In genomic region chr12:100639680-100640079, GRCm38 (mm10) we compare ENCODE assay signal across 9 mouse cellular contexts.
DNase-seq lines count a peak whose midpoint lies in the region; ATAC-seq and TF ChIP-seq lines count a peak whose summit lies in the region.
"Had no signal": no experiment of that assay in that cellular context is flagged by ENCODE, and none has a peak within 500 bp of the region (broad histone marks: within the 10 kb centered on the region; RNA-seq: fewer than 3 reads in every experiment).

No protein-coding gene starts in this region.

- peak; percentile 66 for TF ChIP-seq CTCF in hindbrain, postnatal 0 days (IDR thresholded peaks at IDR 0.05; ENCODE audit: low read depth)
- TF ChIP-seq CTCF in intestine, postnatal 0 days (IDR thresholded peaks at IDR 0.05; ENCODE audit: low read depth): peak; percentile 69

- TF ChIP-seq POLR2A in limb, embryonic 14.5 days (IDR thresholded peaks at IDR 0.05; ENCODE audit: borderline replicate concordance, extremely low read depth, insufficient read depth, insufficient read length): no peak

- no peak overlapping the region for H3K4me3 ChIP-seq in hindbrain, postnatal 0 days (ENCODE audit: low read length)
- H3K4me3 ChIP-seq in hindbrain, embryonic 13.5 days: no peak overlapping the region
- no peak overlapping the region for H3K4me3 ChIP-seq in embryonic facial prominence, embryonic 12.5 days
- no peak overlapping the region for H3K4me3 ChIP-seq in intestine, postnatal 0 days (ENCODE audit: low read depth, low read length)
- no peak overlapping the region for H3K4me3 ChIP-seq in limb, embryonic 14.5 days (replicated peaks; ENCODE audit: low read length)
- H3K4me3 ChIP-seq: embryonic facial prominence, embryonic 15.5 days had no signal

- no peak overlapping the region for H3K4me2 ChIP-seq in hindbrain, postnatal 0 days (ENCODE audit: low read depth, low read length)
- H3K4me2 ChIP-seq in hindbrain, embryonic 13.5 days: no peak overlapping the region
- no peak overlapping the region for H3K4me2 ChIP-seq in embryonic facial prominence, embryonic 12.5 days (replicated peaks)
- no peak overlapping the region for H3K4me2 ChIP-seq in intestine, postnatal 0 days (replicated peaks; ENCODE audit: low read depth)
- no peak overlapping the region for H3K4me2 ChIP-seq in limb, embryonic 14.5 days (replicated peaks; ENCODE audit: low read depth, low read length, severe bottlenecking)
- H3K4me2 ChIP-seq: embryonic facial prominence, embryonic 15.5 days had no signal

- H3K27me3 ChIP-seq in hindbrain, postnatal 0 days (ENCODE audit: insufficient read depth, low read length): no peaks in the 10 kb centered on the region
- no peaks in the 10 kb centered on the region for H3K27me3 ChIP-seq in hindbrain, embryonic 13.5 days
- H3K27me3 ChIP-seq in embryonic facial prominence, embryonic 12.5 days: no peaks in the 10 kb centered on the region
- no peaks in the 10 kb centered on the region for H3K27me3 ChIP-seq in intestine, postnatal 0 days (replicated peaks; ENCODE audit: control insufficient read depth, insufficient read depth, low read length)
- no peaks in the 10 kb centered on the region for H3K27me3 ChIP-seq in limb, embryonic 14.5 days (ENCODE audit: control insufficient read depth, insufficient read depth, low read length)
- H3K27me3 ChIP-seq: embryonic facial prominence, embryonic 15.5 days had no signal

- H3K9ac ChIP-seq in hindbrain, postnatal 0 days (replicated peaks; ENCODE audit: low read length): no peak overlapping the region
- no peak overlapping the region for H3K9ac ChIP-seq in hindbrain, embryonic 13.5 days
- H3K9ac ChIP-seq in embryonic facial prominence, embryonic 12.5 days: no peak overlapping the region
- H3K9ac ChIP-seq in intestine, postnatal 0 days (ENCODE audit: low read depth, low read length): no peak overlapping the region
- H3K9ac ChIP-seq in limb, embryonic 14.5 days (ENCODE audit: low read depth, low read length, severe bottlenecking): no peak overlapping the region
- H3K9ac ChIP-seq: embryonic facial prominence, embryonic 15.5 days had no signal

- no peaks in the 10 kb centered on the region for H3K4me1 ChIP-seq in hindbrain, postnatal 0 days (ENCODE audit: insufficient read depth, low read length)
- H3K4me1 ChIP-seq in hindbrain, embryonic 13.5 days (replicated peaks): no peaks in the 10 kb centered on the region; the same call in 1 of the 2 replicates
- peaks cover 10% of the 10 kb centered on the region for H3K4me1 ChIP-seq in embryonic facial prominence, embryonic 12.5 days
- no peaks in the 10 kb centered on the region for H3K4me1 ChIP-seq in intestine, postnatal 0 days (replicated peaks; ENCODE audit: control insufficient read depth, insufficient read depth, low read length)
- peaks cover 9% of the 10 kb centered on the region; the same call in 1 of the 2 replicates for H3K4me1 ChIP-seq in limb, embryonic 14.5 days (ENCODE audit: control insufficient read depth, insufficient read depth, low read length)

- H3K36me3 ChIP-seq in hindbrain, postnatal 0 days (ENCODE audit: insufficient read depth, low read length): no peaks in the 10 kb centered on the region
- H3K36me3 ChIP-seq in hindbrain, embryonic 13.5 days: no peaks in the 10 kb centered on the region
- H3K36me3 ChIP-seq in embryonic facial prominence, embryonic 12.5 days: no peaks in the 10 kb centered on the region
- H3K36me3 ChIP-seq in intestine, postnatal 0 days (ENCODE audit: control insufficient read depth, insufficient read depth): no peaks in the 10 kb centered on the region
- H3K36me3 ChIP-seq in limb, embryonic 14.5 days (ENCODE audit: control insufficient read depth, insufficient read depth, low read length): no peaks in the 10 kb centered on the region
- H3K36me3 ChIP-seq: embryonic facial prominence, embryonic 15.5 days had no signal

- H3K27ac ChIP-seq in hindbrain, postnatal 0 days: no peak overlapping the region
- no peak overlapping the region for H3K27ac ChIP-seq in hindbrain, embryonic 13.5 days
- H3K27ac ChIP-seq in embryonic facial prominence, embryonic 12.5 days: 0 out of 2 replicates have a peak overlapping the region, but pooled peaks have one; percentile 1
- H3K27ac ChIP-seq in intestine, postnatal 0 days (ENCODE audit: low read depth, low read length): no peak overlapping the region
- no peak overlapping the region; the same call in 1 of the 2 replicates for H3K27ac ChIP-seq in limb, embryonic 14.5 days (replicated peaks; ENCODE audit: low read depth, low read length)
- H3K27ac ChIP-seq: embryonic facial prominence, embryonic 15.5 days had no signal

- ATAC-seq in hindbrain, postnatal 0 days: peak; percentile 27; the same call in 1 of the 2 replicates
- no peak for ATAC-seq in hindbrain, embryonic 13.5 days (ENCODE audit: low FRiP score)
- no peak for ATAC-seq in embryonic facial prominence, embryonic 12.5 days (ENCODE audit: insufficient number of reproducible peaks, insufficient read depth, low FRiP score, low TSS enrichment)
- no peak for ATAC-seq in intestine, postnatal 0 days
- peak; percentile 65; the same call in 1 of the 2 replicates for ATAC-seq in limb, embryonic 14.5 days (ENCODE audit: low FRiP score, low read depth)

- WGBS in hindbrain, postnatal 0 days: 38% methylated on average over 7 of the region's 7 CpGs
- WGBS in hindbrain, embryonic 13.5 days: 51% methylated on average over 7 of the region's 7 CpGs
- WGBS in embryonic facial prominence, embryonic 12.5 days: 25% methylated on average over 7 of the region's 7 CpGs
- WGBS in intestine, postnatal 0 days: 42% methylated on average over 7 of the region's 7 CpGs
- WGBS in limb, embryonic 14.5 days: 27% methylated on average over 7 of the region's 7 CpGs

- DNase-seq in hindbrain, postnatal 0 days (ENCODE audit: low spot score): peak; percentile 73
- peak; percentile 31 for DNase-seq in NIH3T3 (ENCODE audit: low read depth)
- DNase-seq in limb, embryonic 14.5 days (ENCODE audit: low spot score): peak; percentile 56
- peak; percentile 72 for DNase-seq in right cerebral cortex, adult 18-20 months
- no peak for DNase-seq in urinary bladder, postnatal 4 days (ENCODE audit: low spot score in 2 of 2)

- no peaks in the 10 kb centered on the region for H3K9me3 ChIP-seq in hindbrain, postnatal 0 days (ENCODE audit: low read length)
- no peaks in the 10 kb centered on the region for H3K9me3 ChIP-seq in hindbrain, embryonic 13.5 days
- H3K9me3 ChIP-seq in embryonic facial prominence, embryonic 12.5 days: no peaks in the 10 kb centered on the region
- no peaks in the 10 kb centered on the region for H3K9me3 ChIP-seq in intestine, postnatal 0 days (ENCODE audit: control insufficient read depth)
- no peaks in the 10 kb centered on the region for H3K9me3 ChIP-seq in limb, embryonic 14.5 days (ENCODE audit: control insufficient read depth, low read length)
- H3K9me3 ChIP-seq: embryonic facial prominence, embryonic 15.5 days had no signal

Comparison
In these comparisons a context has a peak if more than half of its experiments do, and no peak if none do; other contexts are left out.
1. ATAC-seq: peak in hindbrain, postnatal 0 days (single experiment) and limb, embryonic 14.5 days (single experiment); none in hindbrain, embryonic 13.5 days (single experiment), embryonic facial prominence, embryonic 12.5 days (single experiment) and intestine, postnatal 0 days (single experiment).
2. DNase-seq: peak in hindbrain, postnatal 0 days (single experiment), NIH3T3 (single experiment), limb, embryonic 14.5 days (single experiment) and right cerebral cortex, adult 18-20 months (single experiment); none in urinary bladder, postnatal 4 days (0 of 2).